Mouse (Mus musculus) forebrain, postnatal 0 days (tissue): ENCODE measurements around the gene Ganc. TPM values are rescaled to one million over a fixed set of nuclear protein-coding genes. Genes with fewer than 3 reads are reported as not detected.

Experiments used
- ATAC-seq: fragments of 200-750 bp; cut with Nextera tagmentation; 2 replicates; pipeline ENCODE4 v1.8.0; 2017; ENCODE audit warnings: mild to moderate bottlenecking, moderate library complexity
- DNase-seq: peaks from one replicate; pipeline ENCODE4 v3.0.0-alpha.2; 2015
- H3K27ac ChIP-seq: fragments of 300-500 bp; sonication (generic); 2 replicates; pipeline ENCODE4 v1.5.1; 2014; ENCODE audit warnings: low read depth, mild to moderate bottlenecking, antibody characterized with exemption, low read length, moderate library complexity, mixed read lengths
- H3K27me3 ChIP-seq: fragments of 300-500 bp; sonication (generic); 2 replicates; pipeline ENCODE4 v1.6.1; 2014; ENCODE audit warnings: mild to moderate bottlenecking, low read length, mixed read lengths; ENCODE audit not compliant: insufficient read depth
- H3K36me3 ChIP-seq: fragments of 300-500 bp; sonication (generic); 2 replicates; pipeline ENCODE4 v1.6.1; 2014; ENCODE audit warnings: mild to moderate bottlenecking, moderate library complexity; ENCODE audit not compliant: insufficient read depth
- H3K4me1 ChIP-seq: fragments of 300-500 bp; sonication (generic); 2 replicates; pipeline ENCODE4 v1.6.1; 2014; ENCODE audit warnings: antibody characterized with exemption; ENCODE audit not compliant: insufficient read depth
- H3K4me2 ChIP-seq: fragments of 300-500 bp; sonication (generic); 2 replicates; pipeline ENCODE4 v1.6.1; 2014; ENCODE audit warnings: low read depth, mild to moderate bottlenecking, moderate library complexity
- H3K4me3 ChIP-seq: fragments of 300-500 bp; sonication (generic); 2 replicates; pipeline ENCODE4 v1.5.1; 2014; ENCODE audit warnings: low read depth, low read length, mixed read lengths
- H3K9ac ChIP-seq: fragments of 300-500 bp; sonication (generic); 2 replicates; pipeline ENCODE4 v1.6.1; 2014; ENCODE audit warnings: mild to moderate bottlenecking
- H3K9me3 ChIP-seq: fragments of 300-500 bp; sonication (generic); 2 replicates; pipeline ENCODE4 v1.6.1; 2016; ENCODE audit warnings: low read length
- CTCF ChIP-seq: sonication (generic); IDR thresholded peaks from 2 replicates; pipeline ENCODE4 v1.5.1; 2016; ENCODE audit warnings: antibody characterized with exemption, control low read depth, low read depth
- WGBS: fragments of 180-500 bp; shearing (Covaris S2); extraction: QIAGEN DNeasy Blood & Tissue Kit; methylation state at CpG from one replicate; pipeline ENCODE4 v1.1.7; 2014; 5-methylcytosine and 5-hydroxymethylcytosine counted together
- polyA plus RNA-seq: library from polyadenylated mRNA; unstranded; fragments of >200 nt; fragmentation: Nextera tagmentation; extraction: Ambion mirVana; gene quantifications from 2 replicates; pipeline ENCODE4 v1.2.1, GENCODE M21; 2015
- total RNA-seq: library from RNA; depleted of rRNA; stranded (reverse); fragments of >200 nt; gene quantifications from 2 replicates; pipeline ENCODE4 v1.2.3, GENCODE M21; 2014

Gene Ganc
- total and polyA plus RNA-seq, 2 experiments from 2014 or later: 6.9 to 7.7 TPM

DNA sequence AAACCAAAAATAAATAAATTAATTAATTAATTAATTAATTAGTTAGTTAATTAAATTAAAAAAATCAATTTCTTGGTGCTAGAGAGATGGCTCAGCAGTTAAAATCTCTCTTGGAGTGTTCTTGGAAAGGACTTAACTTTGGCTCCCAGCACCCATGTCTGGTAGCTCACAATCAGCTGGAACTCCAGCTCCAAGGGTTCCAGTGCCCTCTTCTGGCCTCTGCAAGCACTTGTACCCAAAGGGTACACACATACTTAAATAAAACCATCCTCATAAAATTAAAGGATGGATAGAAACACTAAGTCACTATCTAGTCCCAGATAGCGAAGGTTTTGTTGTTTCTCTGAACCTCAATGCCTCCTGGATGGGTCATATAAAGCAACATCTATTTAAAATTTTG, 43.6 kb downstream of the Ganc start:
- H3K9me3 ChIP-seq: no peaks in the 10 kb centered on the region
- DNase-seq (no peak), ATAC-seq (no peak)
- no peaks in the 10 kb centered on the region for H3K4me1 ChIP-seq
- no peaks in the 10 kb centered on the region for H3K36me3 ChIP-seq
- WGBS: 98% methylated on average over 1 of the region's 1 CpGs
- TF ChIP-seq CTCF: no peak
- H3K27me3 ChIP-seq: no peaks in the 10 kb centered on the region
- H3K4me3 ChIP-seq: no peak overlapping the region
- no peak overlapping the region for H3K4me2 ChIP-seq
- H3K9ac ChIP-seq: no peak overlapping the region
- no peak overlapping the region for H3K27ac ChIP-seq

DNA sequence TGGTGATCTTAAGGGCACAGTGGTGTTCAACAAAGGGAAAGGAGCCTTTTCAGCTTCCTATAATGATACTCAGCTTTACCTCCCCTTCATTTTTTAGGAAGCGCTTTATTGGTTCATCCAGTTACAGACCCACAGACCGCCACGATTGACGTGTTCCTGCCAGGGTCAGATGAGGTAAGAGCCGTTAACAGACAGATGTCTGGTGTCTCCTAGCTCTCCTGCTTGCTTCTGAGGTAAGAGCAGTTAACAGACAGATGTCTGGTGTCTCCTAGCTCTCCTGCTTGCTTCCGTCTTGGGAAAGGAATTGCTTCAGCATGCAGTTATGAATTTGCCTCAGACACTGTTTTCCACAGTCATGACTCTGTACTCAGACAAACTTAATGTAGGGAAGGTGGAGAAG, 47.0 kb downstream of the Ganc start:
- WGBS: 52% methylated on average over 6 of the region's 6 CpGs
- ATAC-seq: no peak
- H3K27ac ChIP-seq: no peak overlapping the region
- H3K4me2 ChIP-seq: no peak overlapping the region
- no peak overlapping the region for H3K9ac ChIP-seq
- H3K4me3 ChIP-seq: no peak overlapping the region
- H3K4me1 ChIP-seq: no peaks in the 10 kb centered on the region
- DNase-seq: no peak
- H3K36me3 ChIP-seq: no peaks in the 10 kb centered on the region
- TF ChIP-seq CTCF: no peak
- H3K27me3 ChIP-seq: no peaks in the 10 kb centered on the region
- H3K9me3 ChIP-seq: no peaks in the 10 kb centered on the region

DNA sequence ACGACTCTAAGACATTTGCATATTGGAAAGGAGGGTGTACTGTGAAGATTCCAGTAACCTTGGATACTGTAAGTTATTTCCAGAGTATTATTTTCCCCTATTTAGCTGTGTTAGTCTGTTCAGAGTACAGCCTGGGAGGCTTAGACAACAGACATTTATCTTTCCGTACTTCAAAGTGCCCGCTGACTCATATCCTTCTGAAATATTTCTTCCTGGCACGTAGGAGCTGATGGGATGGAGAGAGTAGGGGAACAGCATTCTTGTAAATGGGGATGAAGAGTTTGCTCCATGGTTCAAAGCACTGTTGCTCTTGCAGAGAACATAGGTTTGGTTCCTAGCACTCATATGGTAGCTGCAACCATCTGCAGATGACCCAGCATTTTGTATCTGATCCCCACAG, 48.9 kb downstream of the Ganc start:
- Histone ChIP-seq H3K36me3 (no peaks in the 10 kb centered on the region), H3K9ac (no peak overlapping the region), H3K4me2 (no peak overlapping the region), H3K9me3 (no peaks in the 10 kb centered on the region), H3K27me3 (no peaks in the 10 kb centered on the region), H3K4me1 (no peaks in the 10 kb centered on the region), H3K4me3 (no peak overlapping the region), H3K27ac (no peak overlapping the region)
- no peak for TF ChIP-seq CTCF
- 87% methylated on average over 4 of the region's 4 CpGs for WGBS
- ATAC-seq (no peak; the same call in 1 of the 2 replicates), DNase-seq (no peak)

DNA sequence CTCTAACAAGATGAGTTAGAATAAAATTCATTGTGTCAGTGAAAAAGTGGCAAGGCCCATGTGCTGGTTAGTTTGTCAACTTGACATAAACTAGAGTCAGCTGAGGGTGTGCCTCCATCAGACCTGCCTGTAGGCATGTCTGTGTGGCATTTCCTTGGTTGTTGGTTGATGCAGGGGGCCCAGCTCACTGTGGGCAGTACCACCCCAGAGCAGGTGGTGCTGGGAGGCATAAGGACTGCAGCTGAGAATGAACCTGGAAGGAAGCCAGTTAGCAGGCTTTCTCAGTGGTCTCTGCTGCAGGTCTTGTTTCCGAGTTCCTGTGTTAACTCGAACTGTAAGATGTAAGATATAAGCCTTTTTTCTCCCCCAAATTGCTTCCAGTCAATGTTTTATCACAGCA, 51.3 kb downstream of the Ganc start:
- DNase-seq (no peak), ATAC-seq (no peak)
- no peaks in the 10 kb centered on the region for H3K36me3 ChIP-seq
- TF ChIP-seq CTCF: no peak
- no peaks in the 10 kb centered on the region for H3K9me3 ChIP-seq
- H3K27me3 ChIP-seq: no peaks in the 10 kb centered on the region
- H3K9ac ChIP-seq: no peak overlapping the region
- no peak overlapping the region for H3K4me3 ChIP-seq
- no peak overlapping the region for H3K4me2 ChIP-seq
- H3K27ac ChIP-seq: no peak overlapping the region
- H3K4me1 ChIP-seq: no peaks in the 10 kb centered on the region
- WGBS: 77% methylated on average over 2 of the region's 2 CpGs

DNA sequence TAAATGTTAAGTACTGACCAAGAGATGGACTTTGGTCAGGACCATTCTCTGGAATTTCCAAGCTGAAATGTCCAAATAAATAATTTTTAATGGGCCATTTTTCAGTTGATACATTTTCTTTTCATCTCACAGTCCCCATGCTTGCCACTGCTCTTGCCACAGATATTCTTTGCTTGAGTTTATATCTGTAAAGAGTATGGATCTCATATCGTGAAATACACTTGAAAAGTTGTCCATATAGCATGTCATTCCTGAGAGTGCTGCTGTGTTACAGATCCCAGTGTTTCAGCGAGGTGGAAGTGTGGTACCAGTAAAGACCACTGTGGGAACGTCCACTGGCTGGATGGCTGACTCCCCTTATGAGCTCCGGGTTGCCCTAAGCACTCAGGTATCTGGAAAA, 52.0 kb downstream of the Ganc start, which contains the start of gene Capn3:
Gene Capn3, plus strand, starts transcription at position 301 of the 400 bp plus-strand sequence.
- no peak within 1 kb of the TSS for H3K4me2 ChIP-seq
- H3K4me3 ChIP-seq: no peak within 1 kb of the TSS
- DNase-seq: no peak
- TF ChIP-seq CTCF: no peak
- WGBS: 77% methylated on average over 4 of the region's 4 CpGs
- H3K4me1 ChIP-seq: no peaks in the 10 kb centered on the region
- no peak within 1 kb of the TSS for H3K9ac ChIP-seq
- no peak for ATAC-seq
- H3K36me3 ChIP-seq: no peaks in the 10 kb centered on the region
- H3K27ac ChIP-seq: no peak within 1 kb of the TSS
- H3K9me3 ChIP-seq: no peaks in the 10 kb centered on the region
- no peaks in the 10 kb centered on the region for H3K27me3 ChIP-seq

DNA sequence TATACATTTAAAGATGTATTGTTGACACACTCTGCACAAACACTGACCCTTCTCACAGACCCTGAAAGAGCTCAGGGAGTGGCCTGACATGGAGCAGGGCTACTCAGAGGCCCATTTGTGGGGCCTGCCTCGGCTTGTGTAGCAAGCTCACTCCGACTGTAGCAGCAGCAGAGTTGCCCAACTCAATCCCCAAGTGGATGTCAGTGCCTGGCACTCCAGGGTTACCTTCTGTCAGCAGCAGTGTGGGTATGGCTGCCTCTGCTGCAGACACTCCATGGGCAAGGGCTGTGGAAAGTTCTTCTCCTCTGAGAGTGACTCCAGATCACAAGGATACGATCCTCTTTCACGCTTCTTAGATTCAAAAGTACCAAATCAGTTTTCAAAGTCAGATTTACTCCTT, 56.5 kb downstream of the Ganc start:
- WGBS: 83% methylated on average over 4 of the region's 4 CpGs
- H3K4me1 ChIP-seq: no peaks in the 10 kb centered on the region

DNA sequence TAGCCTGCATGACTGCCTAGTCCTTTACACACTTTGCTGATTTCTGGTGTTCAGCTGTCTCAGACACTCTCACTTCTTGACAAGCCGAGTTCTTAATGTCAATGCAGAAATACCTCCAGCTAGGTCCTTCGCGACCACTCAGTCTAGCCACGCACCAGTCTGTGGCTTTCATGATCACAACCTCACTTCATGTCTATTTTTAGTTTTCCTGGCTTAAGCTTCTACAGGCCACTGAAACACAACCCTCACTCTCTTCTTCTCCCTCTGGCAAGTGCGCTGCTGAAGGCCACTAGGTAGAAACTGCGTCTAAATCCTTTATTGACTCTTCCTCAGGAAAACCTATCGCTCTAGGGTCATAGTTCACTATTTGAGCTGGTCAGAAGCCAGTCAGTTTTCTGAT, 59.6 kb downstream of the Ganc start:
- no peaks in the 10 kb centered on the region for H3K27me3 ChIP-seq
- TF ChIP-seq CTCF: no peak
- no peak overlapping the region for H3K4me3 ChIP-seq
- WGBS: 90% methylated on average over 7 of the region's 7 CpGs
- no peak overlapping the region for H3K27ac ChIP-seq
- H3K9ac ChIP-seq: no peak overlapping the region
- H3K4me1 ChIP-seq: no peaks in the 10 kb centered on the region
- H3K36me3 ChIP-seq: no peaks in the 10 kb centered on the region
- H3K4me2 ChIP-seq: no peak overlapping the region
- no peak for DNase-seq
- ATAC-seq: no peak
- H3K9me3 ChIP-seq: no peaks in the 10 kb centered on the region

More for the DNA sequence above, 56.5 kb downstream of the Ganc start:
- ATAC-seq (no peak), DNase-seq (no peak)
- Histone ChIP-seq H3K4me3 (no peak overlapping the region), H3K9me3 (no peaks in the 10 kb centered on the region), H3K4me2 (no peak overlapping the region), H3K36me3 (no peaks in the 10 kb centered on the region), H3K9ac (no peak overlapping the region), H3K27ac (no peak overlapping the region), H3K27me3 (no peaks in the 10 kb centered on the region)
- no peak for TF ChIP-seq CTCF

DNA sequence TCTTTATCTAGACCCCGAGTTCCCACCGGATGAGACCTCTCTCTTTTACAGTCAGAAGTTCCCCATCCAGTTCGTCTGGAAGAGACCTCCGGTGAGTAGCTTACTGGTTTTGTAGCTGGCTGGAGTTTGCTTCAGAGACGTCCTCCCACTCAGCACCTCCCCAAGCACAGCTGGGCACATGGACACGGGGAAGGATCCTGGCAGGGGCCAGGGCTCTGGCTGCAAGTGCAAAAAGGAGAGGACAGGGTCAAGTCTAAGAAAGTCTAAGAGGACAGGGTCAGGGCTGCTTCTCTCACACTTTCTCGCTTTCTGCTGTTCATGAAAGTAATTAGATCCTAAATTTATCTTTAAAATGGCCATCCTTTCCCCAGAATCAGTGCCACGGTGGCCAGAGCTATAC, 60.4 kb downstream of the Ganc start:
- no peak for TF ChIP-seq CTCF
- H3K4me2 ChIP-seq: no peak overlapping the region
- H3K4me1 ChIP-seq: no peaks in the 10 kb centered on the region
- H3K27me3 ChIP-seq: no peaks in the 10 kb centered on the region
- no peak for DNase-seq
- no peak overlapping the region for H3K4me3 ChIP-seq
- 77% methylated on average over 8 of the region's 8 CpGs for WGBS
- no peaks in the 10 kb centered on the region for H3K9me3 ChIP-seq
- no peak overlapping the region for H3K9ac ChIP-seq
- ATAC-seq: no peak
- H3K27ac ChIP-seq: no peak overlapping the region
- no peaks in the 10 kb centered on the region for H3K36me3 ChIP-seq
